Mouse (Mus musculus) brain, embryonic 14.5 days (tissue): ENCODE results near the gene Tgm3. TPM values are rescaled to one million over a fixed set of nuclear protein-coding genes. Genes with fewer than 3 reads are reported as not detected.

Experiments
- DNase-seq: peaks from one replicate; pipeline ENCODE4 v3.0.0-alpha.2; 2011; ENCODE audit warnings: low read depth
- CTCF ChIP-seq: fragments of 200-500 bp; IDR thresholded peaks from 2 replicates; pipeline ENCODE4 v1.5.1; 2012; ENCODE audit warnings: inconsistent platforms, mild to moderate bottlenecking, moderate library complexity, borderline replicate concordance; ENCODE audit not compliant: insufficient read depth, insufficient read length; ENCODE audit errors: extremely low read depth
- POLR2A ChIP-seq: fragments of 200-500 bp; IDR thresholded peaks from 2 replicates; pipeline ENCODE4 v1.6.1; 2012; ENCODE audit warnings: mild to moderate bottlenecking, inconsistent platforms, borderline replicate concordance; ENCODE audit not compliant: poor library complexity, insufficient read depth, insufficient read length, severe bottlenecking; ENCODE audit errors: extremely low read depth
- polyA plus RNA-seq: library from polyadenylated mRNA; depleted of rRNA; stranded (reverse); fragments of >200 nt; gene quantifications from 2 replicates; pipeline ENCODE4 v1.2.3, GENCODE M21; 2012

Tgm3 gene
- polyA plus RNA-seq, 1 experiment: 0.19 TPM

- no peak for DNase-seq
- TF ChIP-seq CTCF: no peak
- TF ChIP-seq POLR2A: no peak
Measured at GRCm38 (mm10) chr2:130018084-130018483, 5.9 kb downstream of the Tgm3 start.

DNA sequence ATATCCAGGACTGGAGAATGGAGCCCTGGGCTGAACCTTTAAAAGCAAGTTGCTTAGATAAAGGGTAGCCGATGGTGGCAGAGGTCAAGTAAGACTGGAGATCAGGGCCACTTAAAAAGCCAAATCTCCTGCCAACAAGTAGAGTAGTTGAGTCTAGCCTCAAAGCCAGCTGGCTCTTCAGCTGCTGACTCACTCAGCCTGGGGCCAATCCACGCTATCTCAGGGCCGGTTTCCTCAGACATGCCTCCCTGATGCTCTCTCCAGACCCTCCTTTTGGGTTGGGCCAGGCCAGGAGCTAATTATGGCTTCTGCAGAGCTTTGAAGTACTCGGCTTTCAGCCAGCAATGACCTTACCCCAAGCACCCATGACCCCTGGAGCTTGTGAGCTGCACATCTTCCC, 15.7 kb downstream of the Tgm3 start:
- TF ChIP-seq POLR2A (no peak), CTCF (no peak)
- no peak for DNase-seq

DNA sequence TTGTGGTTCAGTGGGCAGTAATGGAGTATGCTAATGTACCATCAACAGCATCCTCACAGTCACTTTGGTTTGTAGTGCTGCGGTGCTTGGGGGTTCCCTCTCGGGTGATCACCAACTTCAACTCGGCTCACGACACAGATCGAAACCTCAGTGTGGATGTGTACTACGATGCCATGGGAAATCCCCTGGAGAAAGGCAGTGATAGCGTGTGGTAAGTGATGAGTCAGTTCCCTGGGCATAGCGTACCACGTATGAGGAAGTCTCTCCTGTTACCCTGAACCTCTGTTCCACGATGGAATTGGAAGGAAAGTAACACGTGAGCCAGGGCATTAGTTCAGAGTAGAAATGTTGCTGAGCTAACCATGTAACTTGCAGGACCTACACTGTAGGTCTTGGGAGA, 17.7 kb downstream of the Tgm3 start:
- DNase-seq: no peak
- no peak for TF ChIP-seq CTCF
- no peak for TF ChIP-seq POLR2A

DNA sequence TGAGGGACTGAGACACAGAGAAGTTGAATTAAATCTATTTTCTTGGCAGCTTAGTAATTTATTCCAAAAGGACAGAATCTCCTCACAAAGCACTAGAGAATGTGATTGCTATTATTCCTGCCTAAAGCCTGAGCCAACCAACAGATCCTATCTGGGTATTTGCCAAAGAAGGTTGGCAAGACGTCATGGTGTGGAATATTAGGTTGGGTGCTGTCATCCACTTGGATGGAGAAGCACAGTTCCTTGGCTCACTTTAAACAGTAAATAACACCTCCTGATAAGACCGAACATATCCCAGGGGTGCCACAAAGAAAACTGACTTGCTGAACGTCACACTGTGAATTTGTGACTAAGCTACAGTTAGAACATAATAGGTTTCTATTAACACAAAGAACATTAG, 20.5 kb downstream of the Tgm3 start:
- no peak for TF ChIP-seq POLR2A
- no peak for TF ChIP-seq CTCF
- DNase-seq: peak; percentile 86

DNA sequence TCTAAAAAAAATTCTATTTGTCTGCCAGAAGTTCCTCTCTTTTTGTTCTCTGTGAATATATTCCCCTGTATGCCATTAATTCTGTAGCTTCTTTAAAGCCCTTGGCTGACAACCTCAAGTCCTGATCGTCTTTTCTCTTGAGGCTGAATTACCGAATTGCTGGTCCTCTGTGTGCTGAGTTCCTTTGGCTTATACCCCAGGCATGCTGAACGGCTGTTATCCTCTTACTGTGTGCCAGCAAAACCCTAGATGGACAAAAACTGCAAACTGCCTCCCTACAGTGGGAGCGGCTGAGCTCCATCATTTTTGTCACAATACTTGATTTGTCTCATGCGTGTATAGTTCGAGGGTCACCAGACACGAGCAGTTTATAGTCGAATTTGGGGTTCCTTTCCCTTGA, 24.7 kb downstream of the Tgm3 start:
- no peak for TF ChIP-seq POLR2A
- no peak for TF ChIP-seq CTCF
- peak; percentile 50 for DNase-seq

DNA sequence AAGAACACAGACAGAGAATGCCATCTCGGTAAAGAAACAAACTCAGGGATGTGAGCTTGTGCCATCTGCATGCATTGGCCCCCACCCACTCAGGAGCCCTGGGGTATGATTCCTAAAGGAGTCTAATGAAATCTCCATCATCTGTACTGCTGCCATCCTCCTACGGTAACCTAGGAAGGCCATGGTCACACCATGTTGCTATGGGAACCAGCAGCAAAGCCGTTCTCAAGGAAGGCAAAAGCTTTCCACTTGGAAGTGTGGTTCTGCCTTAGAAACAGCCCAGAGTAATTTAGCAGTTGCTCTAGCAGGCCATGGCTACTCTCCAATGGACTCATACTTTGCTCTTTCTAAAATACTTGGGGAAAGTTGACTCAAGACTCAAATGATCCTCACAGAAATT, 26.8 kb downstream of the Tgm3 start:
- TF ChIP-seq POLR2A (no peak), CTCF (no peak)
- DNase-seq: peak; percentile 49

GRCm38 (mm10) chr2:130040190-130040886, 28.2 kb downstream of the Tgm3 start:
- no peak for DNase-seq
- TF ChIP-seq POLR2A: no peak
- no peak for TF ChIP-seq CTCF

DNA sequence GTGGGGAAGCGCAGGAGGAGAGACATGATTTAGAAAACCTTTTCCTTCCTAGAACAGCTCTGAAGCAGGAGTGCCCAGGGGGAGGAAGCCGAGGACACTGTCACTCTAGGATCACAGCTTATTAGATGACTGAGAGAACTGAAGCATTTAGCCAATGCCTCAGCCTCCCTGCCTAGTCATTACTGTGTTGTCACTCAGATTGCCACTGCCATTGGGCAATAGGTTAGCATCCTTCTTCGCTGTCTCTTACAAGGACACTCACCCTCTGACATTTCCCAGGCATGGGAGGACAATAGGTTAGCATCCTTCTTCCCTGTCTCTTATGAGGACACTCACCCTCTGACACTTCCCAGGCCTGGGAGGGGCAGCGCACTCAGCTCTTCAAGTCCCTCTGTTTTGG, 31.7 kb downstream of the Tgm3 start:
- DNase-seq: no peak
- no peak for TF ChIP-seq POLR2A
- no peak for TF ChIP-seq CTCF

DNA sequence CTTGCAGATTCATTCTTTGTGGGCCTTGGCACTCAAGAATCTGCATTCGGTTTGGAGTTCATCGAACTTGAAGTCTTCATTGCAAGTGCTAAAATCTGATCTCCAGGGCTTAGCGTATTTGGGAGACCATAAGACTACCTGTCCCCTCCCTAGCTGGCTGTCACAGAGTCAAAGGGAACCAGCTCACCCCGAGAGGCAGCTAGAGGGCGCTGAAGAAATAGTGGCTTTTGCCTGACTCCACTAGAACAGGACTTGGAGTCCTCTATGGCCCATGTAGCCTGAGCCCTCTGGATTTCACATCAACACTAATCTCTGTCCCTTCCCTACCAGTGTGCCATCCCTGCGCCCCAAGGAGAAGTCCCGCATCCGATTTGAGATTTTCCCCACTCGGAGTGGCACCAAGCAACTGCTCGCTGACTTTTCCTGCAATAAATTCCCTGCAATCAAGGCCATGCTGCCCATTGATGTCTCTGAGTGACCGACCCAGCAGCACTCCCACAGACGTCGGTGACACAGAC, 35.8 kb downstream of the Tgm3 start:
- no peak for DNase-seq
- TF ChIP-seq POLR2A: no peak
- peak; percentile 33; the same call in 1 of the 2 replicates for TF ChIP-seq CTCF

- TF ChIP-seq POLR2A (no peak), CTCF (no peak)
- DNase-seq: no peak
Measured at GRCm38 (mm10) chr2:130048792-130049191, 36.6 kb downstream of the Tgm3 start.

DNA sequence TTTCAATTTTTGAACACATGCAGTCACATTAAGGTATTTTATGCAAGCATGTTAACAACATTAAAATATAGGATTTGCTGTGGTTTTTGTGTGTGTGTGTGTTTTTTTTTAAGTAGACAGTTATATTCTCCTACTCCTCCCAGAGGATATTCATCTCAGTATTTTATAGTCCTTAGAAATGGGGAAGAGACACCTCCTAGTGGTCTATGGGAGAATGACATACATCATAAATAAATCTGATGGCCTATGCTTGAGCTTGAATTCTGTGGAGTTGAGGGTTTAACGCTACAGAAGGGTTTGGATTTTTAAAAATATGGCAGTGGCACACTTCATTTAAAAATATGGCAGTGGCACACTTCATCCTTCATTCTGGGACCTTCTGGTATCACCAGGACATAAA, 46.0 kb downstream of the Tgm3 start:
- TF ChIP-seq CTCF (peak; percentile 25; the same call in 1 of the 2 replicates), POLR2A (no peak)
- DNase-seq: peak; percentile 80

GRCm38 (mm10) chr2:130068228-130068627, 56.1 kb downstream of the Tgm3 start:
- TF ChIP-seq CTCF: peak; percentile 54; the same call in 1 of the 2 replicates
- no peak for TF ChIP-seq POLR2A
- DNase-seq: peak; percentile 69
